Mouse (Mus musculus) brain, embryonic 14.5 days (tissue): ENCODE data around the gene Celf5.

Experiments used
- CTCF ChIP-seq: fragments of 200-500 bp; IDR thresholded peaks from 2 replicates; pipeline ENCODE4 v1.5.1; 2012; ENCODE audit warnings: inconsistent platforms, mild to moderate bottlenecking, moderate library complexity, borderline replicate concordance; ENCODE audit not compliant: insufficient read depth, insufficient read length; ENCODE audit errors: extremely low read depth
- POLR2A ChIP-seq: fragments of 200-500 bp; IDR thresholded peaks from 2 replicates; pipeline ENCODE4 v1.6.1; 2012; ENCODE audit warnings: mild to moderate bottlenecking, inconsistent platforms, borderline replicate concordance; ENCODE audit not compliant: poor library complexity, insufficient read depth, insufficient read length, severe bottlenecking; ENCODE audit errors: extremely low read depth

DNA sequence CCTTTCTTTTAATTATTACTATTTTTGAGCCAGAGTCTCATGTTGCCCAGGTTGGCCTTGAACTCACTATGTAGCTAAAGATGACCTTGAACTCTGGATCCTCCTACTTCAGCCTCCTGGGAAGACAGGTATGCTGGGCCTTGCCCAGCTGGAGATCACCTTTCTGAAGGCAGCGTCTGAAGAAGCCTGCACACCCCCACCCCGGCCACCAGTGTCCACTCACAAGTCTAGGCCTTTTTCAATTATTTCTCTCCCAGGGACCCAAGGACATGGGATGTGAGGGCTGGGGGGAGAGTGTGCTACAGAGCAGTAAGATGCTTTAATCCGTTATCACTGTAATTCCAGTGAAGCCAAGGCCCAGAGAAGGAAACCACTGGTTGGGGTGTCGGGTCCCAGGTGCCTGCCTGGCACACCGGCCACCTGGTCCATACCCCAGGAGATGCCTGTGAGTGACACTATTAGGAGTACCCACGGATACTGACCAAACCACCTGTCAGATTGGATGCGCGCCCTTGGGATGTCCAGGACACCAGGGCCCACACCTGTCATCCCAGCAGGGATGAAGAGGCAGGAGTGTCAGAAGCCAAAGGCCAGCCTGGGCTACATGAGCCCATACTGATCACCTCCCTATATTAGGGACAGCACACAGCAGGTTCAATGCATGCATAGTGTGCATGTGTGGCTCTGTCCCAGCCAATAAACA is 54.6 kb downstream of the Celf5 start:
- TF ChIP-seq CTCF: no peak
- no peak for TF ChIP-seq POLR2A
